Mouse (Mus musculus) spleen, adult 2 months (tissue): ENCODE results near the gene Gdf1.

Experiments
- CTCF ChIP-seq: fragments of 200-500 bp; IDR thresholded peaks from 2 replicates; pipeline ENCODE4 v1.5.1; 2011; ENCODE audit warnings: mild to moderate bottlenecking, inconsistent platforms; ENCODE audit not compliant: insufficient read depth, insufficient read length, insufficient replicate concordance; ENCODE audit errors: extremely low read depth
- POLR2A ChIP-seq: fragments of 200-500 bp; IDR thresholded peaks from 2 replicates; pipeline ENCODE4 v1.6.1; 2011; ENCODE audit warnings: low read depth, low read length, inconsistent platforms

DNA sequence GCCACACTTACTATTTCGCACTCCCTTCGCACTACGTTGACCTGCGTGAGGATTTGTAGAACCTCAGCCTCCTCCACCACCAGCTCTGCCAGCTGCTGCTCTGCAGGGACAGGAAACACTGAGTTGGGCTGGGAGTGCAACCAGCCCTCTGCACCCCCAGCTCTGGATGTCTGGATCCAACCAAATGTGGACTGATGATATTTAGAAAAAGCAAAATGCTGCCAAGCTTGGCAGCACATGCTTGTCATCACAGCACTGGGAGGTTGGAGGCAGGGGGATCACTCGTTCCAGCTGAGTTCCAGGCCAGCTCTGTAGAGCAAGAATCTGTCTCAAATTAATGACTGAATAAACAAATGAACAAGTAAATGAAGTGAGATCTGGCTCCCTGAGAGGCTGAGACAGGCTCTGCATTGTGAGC, 35.6 kb upstream of the Gdf1 start:
- TF ChIP-seq CTCF (no peak), POLR2A (no peak)
